Mouse (Mus musculus) gastrocnemius, postnatal 4 days (tissue): ENCODE data around the gene Slc10a7. TPM values are rescaled to one million over a fixed set of nuclear protein-coding genes. Genes with fewer than 3 reads are reported as not detected.
A peak's percentile ranks its signal among the peaks of the same experiment; 100 is the strongest.
"Not testable (repeated sequence)": the region's sequence is repeated elsewhere in the genome, so short reads cannot be mapped to it uniquely, and the experiment has no call there.

Source experiments
- DNase-seq, 2 experiments: peaks; one replicate each; pipeline ENCODE4 v3.0.0; 2021 to 2022; ENCODE audit warnings: low spot score in 2 of 2, mixed read lengths in 2 of 2
- long read RNA-seq, 2 experiments: library from polyadenylated mRNA; stranded (forward); transcript quantifications; one replicate each; pipeline ENCODE4 v2.0.0; 2021
- total RNA-seq, 2 experiments: library from RNA; stranded (reverse); gene quantifications; 2 replicates each; pipeline ENCODE4 v1.2.3; 2021

The Slc10a7 gene
- 10 to 100 TPM; 14.7 to 18.3 TPM for total RNA-seq
- long read RNA-seq, experiment 1, transcript Slc10a7-201 (12 exons, 3,595 nt) = major isoform, 8 of 10 reads
- long read RNA-seq, experiment 1, partial matches to known transcripts = 0 of 10 reads
- long read RNA-seq, experiment 1, other reads (novel, unspliced or antisense) = 2 of 10 reads
- long read RNA-seq, experiment 2, partial matches to known transcripts = 1 of 11 reads
- long read RNA-seq, experiment 2, other reads (novel, unspliced or antisense) = 7 of 11 reads

DNA sequence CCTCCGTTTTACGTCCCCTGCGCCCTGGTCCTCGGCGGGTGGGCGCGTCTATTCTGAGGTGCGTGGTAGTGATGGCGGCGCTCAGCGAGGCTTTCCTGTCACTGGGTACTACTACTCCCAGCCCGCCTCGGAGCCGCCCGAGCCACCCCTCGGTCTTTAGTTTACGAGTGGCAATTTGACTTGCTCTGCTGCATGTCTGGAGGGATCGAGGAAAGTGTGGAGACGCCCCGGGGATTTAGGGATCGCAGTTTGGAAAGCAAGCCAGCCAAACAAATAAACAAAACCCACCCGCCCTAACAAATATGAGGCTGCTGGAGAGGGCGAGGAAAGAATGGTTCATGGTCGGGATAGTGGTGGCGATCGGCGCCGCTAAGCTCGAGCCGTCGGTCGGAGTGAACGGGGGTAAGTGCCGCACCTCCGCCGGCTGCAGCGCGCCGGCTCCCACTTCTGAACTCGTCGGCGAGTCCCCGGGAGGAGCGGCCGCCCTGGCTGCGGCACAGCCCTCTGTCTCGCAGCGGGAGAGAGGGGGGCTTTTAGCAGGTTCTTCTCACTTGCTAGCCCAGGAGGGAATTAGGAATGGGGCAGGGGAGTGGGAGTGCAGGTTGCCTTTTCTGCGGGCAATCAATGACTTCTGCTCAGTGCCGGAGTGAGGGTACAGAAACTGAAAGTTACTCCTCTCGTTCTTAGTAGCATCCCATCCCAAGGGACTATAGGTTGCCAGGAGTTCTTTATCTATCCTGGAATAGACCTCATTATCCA, at the start of gene Slc10a7:
Gene Slc10a7, plus strand, starts transcription at position 74 of the 759 bp plus-strand sequence.
- peak; percentile 72 to 89 for DNase-seq

DNA sequence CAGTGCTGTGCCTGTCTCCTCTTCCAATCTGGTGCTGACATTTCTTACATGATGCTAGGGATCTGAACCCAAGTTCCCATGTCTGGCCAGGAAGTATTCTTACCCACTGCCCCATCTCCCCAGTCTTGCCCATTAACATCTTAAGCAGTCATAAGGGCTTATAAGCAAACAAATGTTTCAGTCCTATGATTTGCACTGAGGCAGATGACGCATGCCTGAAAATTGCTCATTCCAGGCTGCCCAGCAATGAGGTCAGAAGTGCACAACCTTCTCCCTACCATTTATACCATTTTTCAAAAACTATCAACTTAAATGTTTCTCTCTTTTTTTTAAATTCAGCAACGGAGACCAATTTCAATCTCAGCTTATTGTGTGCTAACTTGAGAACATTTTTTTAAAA, 45.2 kb upstream of the Slc10a7 start:
- DNase-seq = no peak

DNA sequence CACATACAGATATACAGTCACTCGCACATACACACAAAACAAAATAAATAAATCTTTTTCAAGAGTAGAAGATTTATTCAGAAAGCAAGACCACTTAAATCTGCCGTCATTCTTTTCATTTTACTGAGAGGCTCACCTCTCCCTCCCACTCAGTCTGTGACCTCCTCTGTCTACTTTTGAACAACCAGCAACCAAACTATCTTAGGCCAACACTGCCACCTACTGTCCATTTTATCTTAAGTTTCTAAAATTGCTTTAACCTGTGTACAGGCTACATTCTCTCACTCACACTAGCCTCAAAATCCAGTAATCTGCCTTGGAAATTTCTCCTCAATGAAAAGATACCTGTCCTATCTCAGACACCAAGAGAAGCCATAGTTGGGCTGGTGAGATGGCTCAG, 41.3 kb upstream of the Slc10a7 start:
- DNase-seq = no peak

DNA sequence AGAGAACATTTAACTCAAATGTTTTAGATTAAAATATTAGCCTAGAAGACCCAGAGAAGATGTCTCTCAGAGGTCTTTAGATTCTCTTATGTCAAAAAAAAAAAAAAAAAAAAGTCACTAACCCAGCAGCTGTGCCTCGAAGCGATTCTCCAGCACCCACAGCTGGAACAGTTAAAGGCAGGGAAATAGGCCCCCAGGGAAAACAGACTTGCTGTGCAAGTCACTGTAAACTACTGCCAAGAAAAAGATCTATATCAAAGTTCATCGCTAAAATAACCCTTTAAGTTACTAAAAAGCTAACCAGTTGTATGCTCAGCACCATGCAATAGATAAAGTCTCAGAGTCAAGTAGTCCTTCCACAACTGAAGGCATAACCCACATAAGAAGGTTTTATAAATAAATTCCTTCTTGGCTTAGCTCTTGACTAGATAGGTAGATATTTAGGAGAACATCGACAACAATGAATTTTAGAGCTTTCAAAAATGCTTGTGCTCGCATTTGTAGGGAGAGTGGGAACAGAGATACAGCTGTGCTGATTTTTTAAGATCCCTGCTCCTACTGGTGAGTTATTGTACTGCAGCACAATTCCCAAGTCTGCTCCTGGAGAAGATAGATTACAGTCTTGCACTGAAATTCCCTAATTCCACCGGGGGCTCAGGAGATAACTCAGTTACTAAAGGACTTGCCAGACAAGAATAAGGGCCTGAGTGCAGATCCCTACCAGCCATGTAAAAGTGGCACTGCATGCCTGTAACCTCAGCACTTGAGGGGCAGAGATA, 31.9 kb upstream of the Slc10a7 start:
- DNase-seq = no peak

DNA sequence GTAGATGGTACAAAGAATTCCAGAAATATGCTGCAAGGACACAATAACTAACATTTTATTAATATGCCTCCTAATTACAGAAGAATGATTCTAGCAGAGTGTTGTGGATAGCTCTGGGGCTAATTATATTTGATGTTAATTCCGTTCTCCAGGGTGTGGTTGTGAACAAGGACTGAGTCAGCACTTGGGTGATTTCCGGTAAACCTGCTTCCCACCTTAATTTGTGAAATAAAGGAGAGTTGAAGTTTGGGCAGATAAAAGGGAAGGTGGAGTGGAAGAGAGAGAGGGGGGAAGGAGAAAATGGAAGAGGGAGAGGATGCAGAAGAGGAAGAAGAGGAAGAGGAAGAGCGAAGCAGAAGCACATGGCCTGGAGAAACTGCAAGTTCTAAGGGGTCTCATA, 19.4 kb upstream of the Slc10a7 start:
- DNase-seq = no peak

DNA sequence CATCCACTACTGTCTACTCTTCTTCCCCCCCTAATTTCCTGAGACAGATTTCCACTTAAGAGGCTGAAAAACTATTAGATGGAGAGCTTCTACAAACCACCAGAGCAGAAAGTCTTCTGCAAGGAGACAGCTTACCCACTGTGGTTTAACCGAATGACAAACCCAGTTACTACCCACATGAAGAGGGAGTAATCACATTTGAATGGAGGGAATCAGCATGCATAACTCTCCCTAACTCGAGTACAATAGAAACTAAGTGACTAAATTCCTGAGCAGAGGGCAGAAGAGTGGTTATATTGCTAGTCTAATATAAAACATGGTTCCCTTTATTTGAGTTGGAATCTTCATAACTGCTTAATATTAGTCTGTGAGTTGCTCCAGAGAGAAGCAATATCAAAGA, 16.1 kb upstream of the Slc10a7 start:
- DNase-seq = no peak

DNA sequence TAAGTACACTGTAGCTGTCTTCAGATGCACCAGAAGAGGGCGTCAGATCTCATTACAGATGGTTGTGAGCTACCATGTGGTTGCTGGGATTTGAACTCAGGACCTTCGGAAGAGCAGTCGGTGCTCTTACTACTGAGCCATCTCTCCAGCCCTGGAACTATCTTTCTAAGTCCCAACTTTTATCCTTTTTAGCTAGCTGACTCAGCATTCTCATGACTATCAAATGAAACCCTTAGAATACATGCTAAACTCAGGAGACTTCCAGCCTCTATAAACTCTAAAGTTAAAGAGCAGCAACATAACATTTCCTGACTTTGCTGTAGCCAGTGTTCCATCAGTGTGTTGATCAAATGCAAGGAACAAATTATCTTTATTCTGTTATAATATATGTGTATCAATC, 12.9 kb upstream of the Slc10a7 start:
- DNase-seq = not testable (repeated sequence)

DNA sequence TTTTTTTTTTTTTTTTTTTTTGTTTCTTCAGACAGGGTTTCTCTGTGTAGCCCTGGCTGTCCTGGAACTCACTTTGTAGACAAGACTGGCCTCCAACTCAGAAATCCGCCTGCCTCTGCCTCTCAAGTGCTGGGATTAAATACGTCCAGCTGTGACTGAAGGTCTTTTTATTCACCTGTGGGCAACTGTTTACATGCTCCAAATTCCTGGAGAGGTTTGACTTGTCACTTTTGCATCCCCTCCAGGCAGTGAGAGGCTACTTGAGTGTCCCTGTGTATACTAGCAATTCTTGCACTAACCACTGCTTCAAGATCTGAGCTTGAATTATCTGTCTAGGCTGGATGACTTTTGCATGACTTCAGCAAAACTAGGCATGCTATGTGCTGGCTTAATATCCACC, 6.4 kb upstream of the Slc10a7 start:
- no peak for DNase-seq

DNA sequence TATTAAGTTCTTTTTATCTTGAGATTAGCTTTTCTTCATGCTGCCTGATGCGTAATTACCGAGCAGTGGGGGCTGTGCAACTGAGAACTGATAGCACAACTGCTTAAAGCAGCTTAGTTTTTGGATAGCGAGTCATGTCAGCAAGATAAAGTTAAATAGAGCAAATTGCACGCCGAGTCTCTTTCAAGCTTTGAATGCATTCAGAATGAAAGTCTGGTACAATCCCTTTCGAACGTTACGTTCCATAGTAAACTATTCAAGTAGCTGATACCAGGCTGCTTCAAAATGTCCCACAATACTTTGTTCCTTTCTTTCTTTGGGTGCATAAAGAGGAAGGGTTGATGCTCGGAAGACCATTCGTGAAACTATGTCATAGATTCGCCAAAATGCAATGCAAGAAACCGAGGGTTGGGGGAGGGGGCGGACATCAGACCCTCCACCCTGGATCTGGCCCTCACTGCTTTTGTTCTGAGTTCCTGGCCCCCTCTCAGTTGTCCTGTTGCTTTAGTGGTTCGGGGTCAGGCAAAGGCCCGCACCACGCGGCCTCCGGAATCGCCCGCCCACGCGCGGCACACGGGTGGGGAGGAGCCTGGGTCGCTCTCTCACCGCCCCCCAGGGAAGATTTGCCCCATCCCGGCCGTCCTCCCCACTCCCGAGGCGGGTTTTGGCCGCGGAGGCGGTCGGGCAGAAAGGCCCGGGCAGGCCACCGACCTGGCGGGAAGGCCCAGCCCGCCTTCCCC, 997 bp upstream of the Slc10a7 start:
- DNase-seq = peak; percentile 46 to 56

DNA sequence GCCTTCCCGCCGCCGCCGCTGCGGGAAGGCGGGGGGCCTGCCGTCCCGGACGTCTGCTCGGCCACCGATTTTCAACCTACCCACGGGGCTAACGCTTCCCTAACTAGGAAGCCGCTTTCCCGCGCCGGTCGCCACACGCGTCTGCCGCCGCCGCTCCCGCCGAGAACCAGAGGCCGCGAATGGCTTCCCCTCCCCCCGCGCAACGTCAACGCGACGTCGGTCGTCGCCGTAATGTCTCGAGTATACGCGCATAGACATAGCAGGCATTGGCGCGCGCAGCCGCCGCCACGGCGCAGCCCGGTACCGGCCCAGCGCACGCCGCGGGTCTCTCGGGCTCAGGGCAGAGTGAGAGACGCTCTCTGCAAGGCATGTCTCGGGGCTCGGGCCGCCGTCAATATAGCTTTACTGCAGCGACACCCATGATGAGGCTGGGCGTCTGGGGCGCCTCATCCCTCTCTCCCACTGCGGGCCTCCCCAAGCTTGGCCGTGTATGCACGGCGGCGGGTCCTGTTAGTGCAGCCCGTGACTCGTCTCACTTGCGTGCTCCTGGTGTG, 350 bp upstream of the Slc10a7 start, which contains the start of gene Rbmxl1:
Gene Rbmxl1, minus strand, starts transcription at position 180 of the 554 bp plus-strand sequence.
- peak; percentile 89 to 95 for DNase-seq

DNA sequence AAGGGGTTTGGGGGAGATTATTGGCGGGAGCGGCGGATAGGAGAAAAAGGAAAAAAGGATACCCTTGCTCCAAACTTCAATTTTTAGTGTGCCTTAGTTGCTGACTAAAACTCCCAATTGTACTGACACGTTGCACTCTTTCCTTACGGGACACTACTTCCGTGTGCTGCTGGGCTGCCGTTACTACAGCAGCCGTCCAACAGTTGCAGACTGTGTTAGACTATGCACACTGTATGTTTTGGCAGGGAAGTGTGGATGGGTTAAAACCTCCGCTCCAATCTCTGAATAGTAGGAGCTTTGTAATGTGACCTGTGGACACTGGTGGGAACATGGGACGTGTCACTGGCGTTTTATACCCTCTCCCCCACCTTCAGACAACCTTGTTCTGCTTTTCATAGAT, 948 bp downstream of the Slc10a7 start:
- no peak for DNase-seq

DNA sequence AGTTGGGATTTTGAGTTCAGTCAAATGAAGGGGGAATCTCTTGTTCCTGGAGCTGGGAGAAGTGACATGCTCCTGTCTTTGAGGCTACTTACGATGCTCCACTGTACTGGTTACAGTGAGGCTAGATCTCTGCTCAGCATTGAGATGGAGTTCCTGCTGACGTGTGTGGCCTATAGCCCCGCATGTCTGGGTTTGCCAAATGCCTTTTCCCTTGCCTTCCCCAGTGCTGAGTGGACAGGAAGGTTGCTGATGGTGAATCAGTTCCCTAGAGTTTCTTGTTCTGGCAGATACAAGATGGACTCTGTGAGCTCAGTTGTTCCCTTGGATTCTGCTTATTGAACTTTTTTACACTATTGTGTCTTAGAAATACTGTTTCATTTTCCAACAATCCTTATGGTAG, 1.8 kb downstream of the Slc10a7 start:
- DNase-seq = no peak

DNA sequence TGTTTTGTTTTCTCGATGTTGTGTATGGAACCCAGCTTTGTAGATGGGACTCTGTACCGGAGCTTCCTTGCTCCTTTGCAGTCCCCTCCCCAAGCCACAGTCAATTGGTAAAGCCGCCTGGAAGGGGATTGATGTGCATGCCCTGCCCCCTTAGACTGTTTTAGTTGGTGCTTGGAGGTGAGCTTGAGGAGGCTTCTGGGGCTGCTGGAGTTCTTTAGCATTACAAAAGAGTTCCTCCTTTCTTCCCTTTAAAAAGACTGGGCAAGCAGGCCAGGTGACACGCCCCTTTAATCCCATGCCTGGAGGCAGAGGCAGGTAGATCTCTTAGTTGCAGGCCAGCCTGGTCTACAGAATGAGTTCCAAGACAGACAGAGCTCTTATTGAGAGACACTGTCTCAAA, 4.0 kb downstream of the Slc10a7 start:
- no peak for DNase-seq

DNA sequence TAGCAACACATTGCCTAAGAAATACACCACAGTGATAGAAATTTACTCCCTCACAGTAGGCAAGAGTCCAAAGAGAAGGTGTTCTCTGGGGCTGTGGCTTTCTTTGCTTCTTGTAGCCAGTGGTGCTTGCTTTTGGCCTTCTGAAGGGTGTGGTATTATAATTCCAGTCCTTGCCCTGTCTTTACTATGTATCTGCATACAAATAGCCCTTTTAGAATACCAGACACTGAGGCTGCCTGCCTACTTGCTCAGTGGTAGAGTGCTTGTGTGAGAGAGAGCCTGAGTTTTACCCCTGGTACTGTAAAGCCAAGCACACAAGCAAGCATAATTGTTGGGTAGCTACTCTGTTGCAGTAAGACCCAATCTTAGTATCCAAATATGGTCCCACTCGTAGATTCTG, 5.6 kb downstream of the Slc10a7 start:
- no peak for DNase-seq

DNA sequence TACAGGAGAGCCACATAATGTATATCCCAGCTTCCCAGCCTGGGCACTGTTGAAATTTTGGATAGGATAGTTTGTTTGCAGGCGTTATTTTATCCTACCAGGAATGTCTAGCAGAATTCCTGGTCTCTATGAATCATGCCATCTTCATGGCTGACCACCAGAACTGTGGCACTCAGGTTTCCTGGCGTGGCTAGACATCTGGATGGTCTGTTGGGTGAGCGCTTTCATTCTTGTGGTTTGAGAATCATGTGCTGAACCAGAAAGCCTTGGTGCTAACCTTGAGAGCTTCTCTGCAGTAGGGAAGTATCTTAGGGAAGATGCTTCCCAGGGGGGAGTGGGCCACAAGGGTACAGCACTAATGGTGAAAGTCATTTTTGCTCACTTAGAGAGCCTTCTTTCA, 6.0 kb downstream of the Slc10a7 start:
- no peak for DNase-seq

DNA sequence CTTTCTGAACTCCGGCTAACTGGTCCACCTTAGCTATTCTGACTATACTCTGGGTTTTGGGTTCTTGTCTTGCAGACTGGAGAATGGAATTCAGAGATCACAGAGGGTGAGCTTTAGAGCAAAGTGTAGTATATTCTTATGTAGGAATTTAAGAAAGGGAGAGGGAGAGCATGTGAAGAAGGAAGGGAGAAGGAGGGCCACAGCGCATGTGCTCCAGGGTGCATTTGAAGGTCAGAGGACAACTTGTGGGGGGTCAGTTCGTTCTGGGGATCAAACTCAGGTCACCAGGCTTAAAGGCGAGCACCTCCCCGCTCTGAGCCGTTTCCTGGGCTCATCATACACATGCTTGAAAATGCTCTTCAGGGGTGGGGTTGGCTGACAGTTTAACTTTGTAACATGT, 24.8 kb downstream of the Slc10a7 start:
- DNase-seq = no peak

DNA sequence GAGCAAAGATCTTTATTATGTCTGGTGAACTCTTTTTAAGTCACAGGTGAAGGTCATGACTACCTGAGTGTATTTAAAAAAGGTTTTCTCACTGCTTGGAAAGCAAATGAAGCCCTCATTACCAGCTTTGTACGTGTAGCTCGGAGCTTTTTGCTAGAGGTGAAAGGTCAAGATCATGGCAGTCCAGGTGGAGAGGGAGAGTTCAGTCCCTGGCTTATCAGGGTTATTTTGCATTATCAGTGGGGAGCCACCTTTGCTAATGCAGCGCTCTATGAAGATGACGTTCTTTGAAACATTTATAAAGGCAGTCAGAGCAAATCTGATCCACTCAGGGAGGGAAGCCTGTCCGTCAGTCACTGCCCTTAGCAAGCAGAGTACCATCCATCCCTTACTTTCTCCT, 27.6 kb downstream of the Slc10a7 start:
- no peak for DNase-seq

DNA sequence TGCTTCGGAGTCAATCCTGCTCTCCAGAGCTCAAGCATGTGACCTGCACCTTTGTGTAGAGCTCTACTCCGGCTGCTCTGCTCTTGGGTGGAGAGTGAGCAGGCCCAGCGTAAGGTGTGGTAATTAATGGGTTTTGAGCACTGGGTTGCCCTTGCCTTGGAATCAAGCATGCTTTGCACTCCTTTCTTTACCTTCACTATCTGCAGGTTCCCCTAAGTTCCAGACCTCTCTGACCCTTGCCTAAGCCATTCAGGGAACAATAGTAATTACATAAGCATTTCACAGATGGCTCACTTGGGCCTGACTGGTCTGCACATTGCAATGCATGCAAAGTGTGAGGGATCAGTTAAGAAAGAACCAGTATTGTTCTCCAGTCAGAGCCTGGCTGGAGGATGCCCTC, 28.6 kb downstream of the Slc10a7 start:
- DNase-seq = no peak

DNA sequence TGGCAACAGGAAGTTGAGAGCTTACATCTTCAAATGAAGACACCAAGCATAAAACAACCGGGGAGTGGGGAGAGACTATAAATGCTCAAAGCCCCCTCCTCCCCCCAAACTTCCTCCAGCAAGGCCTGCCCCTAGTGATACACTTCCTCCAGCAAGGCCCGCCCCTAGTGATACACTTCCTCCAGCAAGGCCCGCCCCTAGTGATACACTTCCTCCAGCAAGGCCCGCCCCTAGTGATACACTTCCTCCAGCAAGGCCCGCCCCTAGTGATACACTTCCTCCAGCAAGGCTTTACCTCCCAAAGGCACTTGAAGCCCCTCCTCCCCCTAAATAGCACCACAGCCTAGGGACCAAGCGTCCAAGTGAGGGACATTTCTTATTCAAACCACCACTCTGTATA, 33.5 kb downstream of the Slc10a7 start:
- DNase-seq = not testable (repeated sequence)

DNA sequence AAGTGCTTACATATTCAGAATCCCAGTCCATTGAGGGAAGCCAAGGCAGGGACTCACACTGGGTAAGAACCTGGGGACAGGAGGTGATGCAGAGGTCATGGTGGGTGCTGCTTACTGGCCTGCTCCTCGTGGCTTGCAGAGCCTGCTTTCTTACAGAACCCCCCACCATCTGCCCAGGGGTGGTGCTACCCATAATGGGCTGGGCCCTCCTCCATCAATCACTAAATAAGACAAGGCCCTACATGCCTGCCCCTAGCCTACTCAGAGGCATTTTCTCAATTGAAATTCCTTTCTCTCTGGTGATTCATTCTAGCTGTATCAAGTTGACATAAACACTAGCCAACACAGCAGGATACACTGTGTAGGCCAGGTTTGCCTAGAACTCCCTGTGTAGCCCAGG, 34.5 kb downstream of the Slc10a7 start:
- no peak for DNase-seq

DNA sequence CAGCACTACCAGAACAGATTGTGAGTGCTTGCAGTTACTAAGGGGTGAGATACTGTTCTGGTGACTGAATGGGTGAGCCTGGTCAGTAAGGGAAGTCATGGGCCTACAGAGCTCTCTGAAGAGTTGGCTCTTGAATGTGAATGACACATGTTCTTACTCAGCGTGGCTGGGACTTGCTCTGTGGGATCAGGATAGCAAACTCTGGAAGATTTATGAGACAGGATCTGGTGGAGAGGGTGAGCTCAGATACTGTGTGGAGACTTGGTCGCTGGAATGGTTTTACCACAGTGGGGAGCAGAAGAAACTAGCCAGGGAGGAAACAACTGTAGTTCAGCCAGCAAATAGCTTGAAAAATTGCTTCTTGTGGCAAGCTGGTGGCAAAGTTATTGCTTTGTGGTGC, 35.4 kb downstream of the Slc10a7 start:
- DNase-seq = no peak
